Mouse (Mus musculus) kidney, adult 2 months (tissue): ENCODE results near the gene Nav2.

Experiments used
- CTCF ChIP-seq: fragments of 200-500 bp; conservative IDR thresholded peaks from 2 replicates; pipeline ENCODE4 v1.5.1; 2011; ENCODE audit warnings: low read depth, mild to moderate bottlenecking, control low read depth, low read length, moderate library complexity, mixed read lengths; ENCODE audit not compliant: insufficient read depth, insufficient read length
- POLR2A ChIP-seq: fragments of 200-500 bp; IDR thresholded peaks from one replicate; pipeline ENCODE4 v1.6.1; 2011; ENCODE audit warnings: low read depth, low read length, control low read depth

DNA sequence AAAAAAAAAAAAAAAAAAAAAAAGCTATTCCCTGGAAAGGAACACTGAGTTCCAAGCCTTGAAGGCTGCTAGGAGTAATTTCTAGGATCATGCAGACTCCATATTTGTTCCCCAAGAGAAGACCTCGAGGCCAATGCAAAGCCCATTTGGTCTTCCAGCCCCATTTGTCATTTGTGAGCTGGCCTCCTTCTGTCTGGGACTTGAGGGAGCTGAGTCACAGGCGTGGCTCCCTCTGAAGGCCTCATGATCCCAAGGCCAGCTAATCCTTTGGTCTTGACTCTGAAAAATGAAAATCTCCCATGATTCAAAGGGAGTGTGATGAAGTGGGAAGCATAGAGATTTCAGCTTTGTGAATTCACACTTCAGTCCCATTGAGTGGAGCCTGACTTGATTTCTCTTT lies 370.0 kb downstream of the Nav2 start:
- TF ChIP-seq CTCF = no peak
- no peak for TF ChIP-seq POLR2A
